Mouse (Mus musculus) C2C12 (cell line): ENCODE data around the gene Hnrnpa0. TPM values are rescaled to one million over a fixed set of nuclear protein-coding genes. Genes with fewer than 3 reads are reported as not detected.

Experiments used
- H3K27me3 ChIP-seq: one replicate; pipeline ENCODE4 v1.6.1; 2011; ENCODE audit not compliant: control insufficient read depth, insufficient read depth, insufficient read length
- H3K36me3 ChIP-seq: one replicate; pipeline ENCODE4 v1.6.1; 2011; ENCODE audit not compliant: control insufficient read depth, insufficient read depth
- H3K4me3 ChIP-seq: one replicate; pipeline ENCODE4 v1.5.1; 2011; ENCODE audit warnings: mild to moderate bottlenecking, control low read depth; ENCODE audit not compliant: poor library complexity, insufficient read depth, severe bottlenecking
- H3K79me2 ChIP-seq: one replicate; pipeline ENCODE4 v1.6.1; 2011; ENCODE audit not compliant: control insufficient read depth, insufficient read depth
- H3K79me3 ChIP-seq: one replicate; pipeline ENCODE4 v1.6.1; 2011; ENCODE audit warnings: low read depth, control low read depth
- H3ac ChIP-seq: one replicate; pipeline ENCODE3; 2011; ENCODE audit warnings: low read depth; ENCODE audit not compliant: control insufficient read depth, insufficient read length
- CEBPB ChIP-seq: IDR thresholded peaks from one replicate; pipeline ENCODE4 v1.6.1; 2011; ENCODE audit warnings: low read depth, mild to moderate bottlenecking, control low read depth, moderate library complexity
- CTCF ChIP-seq: IDR thresholded peaks from one replicate; pipeline ENCODE4 v1.5.1; 2011; ENCODE audit not compliant: control insufficient read depth, insufficient read depth, insufficient read length
- FOSL1 ChIP-seq: IDR thresholded peaks from one replicate; pipeline ENCODE4 v1.8.0; 2011; ENCODE audit warnings: mild to moderate bottlenecking, low read length; ENCODE audit not compliant: poor library complexity, insufficient read depth, severe bottlenecking
- MAX ChIP-seq: IDR thresholded peaks from one replicate; pipeline ENCODE4 v1.6.1; 2011; ENCODE audit warnings: mild to moderate bottlenecking, control low read depth
- MYOD1 ChIP-seq: IDR thresholded peaks from one replicate; pipeline ENCODE4 v1.6.1; 2011; ENCODE audit warnings: low read depth; ENCODE audit not compliant: control insufficient read depth, insufficient read length
- MYOG ChIP-seq: IDR thresholded peaks from one replicate; pipeline ENCODE4 v1.6.1; 2011; ENCODE audit not compliant: control insufficient read depth, insufficient read length; ENCODE audit errors: extremely low read depth
- USF1 ChIP-seq: IDR thresholded peaks from one replicate; pipeline ENCODE4 v1.6.1; 2011; ENCODE audit warnings: low read depth, mild to moderate bottlenecking, control low read depth, moderate library complexity
- polyA plus RNA-seq: library from polyadenylated mRNA; unstranded; fragments of >200 nt; fragmentation: generic; extraction: Trizol; gene quantifications from one replicate; pipeline ENCODE4 v1.2.1, GENCODE M21; 2012; ENCODE audit warnings: missing spikeins

The Hnrnpa0 gene
- polyA plus RNA-seq, 1 experiment: 173 TPM

DNA sequence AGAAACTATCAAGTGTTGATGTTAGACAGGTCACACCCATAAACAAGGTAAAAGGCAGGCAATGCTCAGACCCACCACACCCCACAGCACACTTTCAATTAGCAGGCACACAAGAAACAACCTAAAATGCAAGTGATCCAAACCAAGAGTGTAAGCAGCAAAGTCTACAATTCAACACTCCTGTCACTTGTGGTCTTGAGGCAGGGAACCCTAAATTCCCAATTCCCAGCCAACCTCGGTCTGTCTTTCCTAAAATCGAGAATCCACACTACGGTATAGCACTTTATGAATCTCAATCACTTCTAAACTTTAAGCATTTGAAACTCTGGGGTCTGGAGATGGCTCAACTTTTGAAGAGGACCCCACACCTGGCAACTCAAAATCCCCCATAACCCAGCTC is 4.1 kb downstream of the Hnrnpa0 start:
- Histone ChIP-seq H3K4me3 (no peak overlapping the region), H3K79me2 (peaks cover 30% of the 10 kb centered on the region), H3ac (no peak overlapping the region), H3K79me3 (peaks cover 21% of the 10 kb centered on the region), H3K27me3 (no peaks in the 10 kb centered on the region), H3K36me3 (peaks cover 15% of the 10 kb centered on the region)
- TF ChIP-seq MYOD1 (no peak), MAX (no peak), CEBPB (no peak), CTCF (no peak), MYOG (no peak), FOSL1 (no peak), USF1 (no peak)

DNA sequence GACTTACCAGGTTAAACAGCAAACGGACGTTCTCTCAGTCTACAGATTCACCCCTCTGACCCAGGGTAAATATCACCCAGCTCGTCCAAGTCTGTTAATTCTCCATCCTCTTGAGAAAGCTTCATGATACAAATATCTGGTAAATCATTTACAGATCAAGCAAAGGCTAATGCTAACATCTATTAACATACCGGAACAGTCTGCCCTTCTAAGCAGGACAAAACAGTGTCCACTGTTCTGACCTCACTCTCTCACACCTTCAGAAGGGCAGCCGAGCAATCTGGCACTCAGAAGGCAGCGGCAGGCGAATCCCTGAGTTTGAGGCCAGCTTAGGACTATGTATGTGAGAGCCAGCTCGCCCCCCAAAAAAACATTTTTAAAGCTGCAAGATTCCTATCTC is 5.0 kb downstream of the Hnrnpa0 start:
- TF ChIP-seq MYOG (no peak), FOSL1 (no peak), CTCF (no peak), CEBPB (no peak), USF1 (no peak)
- Histone ChIP-seq H3K36me3 (peaks cover 15% of the 10 kb centered on the region), H3ac (no peak overlapping the region), H3K79me2 (peaks cover 30% of the 10 kb centered on the region), H3K79me3 (peaks cover 21% of the 10 kb centered on the region), H3K4me3 (no peak overlapping the region), H3K27me3 (no peaks in the 10 kb centered on the region)

DNA sequence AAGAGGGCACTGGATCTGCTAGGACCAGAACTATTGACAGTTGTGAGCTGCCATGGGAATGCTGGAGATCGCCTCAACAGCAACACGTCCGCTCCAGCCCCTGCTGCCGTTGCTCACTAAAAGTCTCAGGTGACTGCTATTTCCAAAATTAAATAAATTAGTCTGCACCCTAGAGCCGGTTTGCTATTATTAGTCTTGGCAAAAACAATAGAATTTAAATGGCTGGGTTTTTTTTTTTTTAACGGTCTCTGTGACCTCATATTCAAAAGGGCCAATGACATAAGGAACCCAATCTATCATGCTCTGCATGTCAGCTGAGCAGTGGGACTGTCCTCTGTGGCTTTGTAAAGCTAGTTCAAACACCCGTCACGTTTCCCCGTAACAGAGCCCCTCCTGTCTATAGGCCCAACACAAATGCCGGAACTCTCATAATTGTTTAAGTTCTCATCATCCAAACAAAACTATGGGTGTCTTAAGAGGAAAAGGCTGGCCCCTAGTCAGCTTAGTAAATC is 5.5 kb downstream of the Hnrnpa0 start:
- H3K4me3 ChIP-seq: no peak overlapping the region
- peaks cover 15% of the 10 kb centered on the region for H3K36me3 ChIP-seq

DNA sequence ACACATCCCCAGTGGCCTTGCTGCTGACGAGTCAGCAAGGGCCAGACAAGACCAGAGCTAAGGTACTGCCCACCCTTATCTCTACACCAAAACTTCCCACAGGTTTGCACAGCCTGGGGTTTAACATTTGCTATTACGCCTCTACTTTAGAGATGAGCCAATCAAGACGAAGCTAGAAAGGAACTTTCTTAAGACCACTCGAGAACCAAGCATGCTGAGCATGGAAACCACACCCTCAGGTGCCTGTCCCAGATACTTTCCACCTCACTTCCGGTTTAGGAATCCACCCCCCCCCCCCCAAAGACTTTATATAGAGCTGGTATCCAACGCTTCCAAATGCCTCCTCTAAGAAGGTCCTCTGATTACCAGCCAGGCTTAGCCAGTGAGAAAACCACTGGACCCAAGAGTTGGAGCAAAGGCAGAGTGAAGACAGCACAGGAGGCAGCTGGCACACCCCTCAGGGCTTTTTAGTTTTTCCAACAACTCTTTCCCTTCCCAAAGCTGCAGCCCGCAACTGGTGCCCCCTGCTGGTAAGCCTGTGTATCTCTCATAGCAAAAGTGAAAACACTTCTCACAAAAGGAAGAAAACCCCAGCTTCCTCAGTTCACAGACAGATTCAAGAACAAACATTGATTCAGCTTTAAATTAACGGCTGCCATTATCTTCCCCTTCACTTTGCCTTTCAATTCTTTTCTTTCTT is 10.9 kb downstream of the Hnrnpa0 start:
- no peaks in the 10 kb centered on the region for H3K36me3 ChIP-seq
- TF ChIP-seq CEBPB: no peak
- no peak for TF ChIP-seq CTCF
- TF ChIP-seq MYOG: no peak
- no peak for TF ChIP-seq USF1
- TF ChIP-seq MAX: no peak
- TF ChIP-seq FOSL1: no peak
- TF ChIP-seq MYOD1: no peak
- no peaks in the 10 kb centered on the region for H3K27me3 ChIP-seq
- H3K79me2 ChIP-seq: no peaks in the 10 kb centered on the region
- H3ac ChIP-seq: no peak overlapping the region
- no peaks in the 10 kb centered on the region for H3K79me3 ChIP-seq
- no peak overlapping the region for H3K4me3 ChIP-seq

More for the DNA sequence above, 5.5 kb downstream of the Hnrnpa0 start:
- Histone ChIP-seq H3K27me3 (no peaks in the 10 kb centered on the region), H3K79me3 (peaks cover 21% of the 10 kb centered on the region), H3ac (no peak overlapping the region), H3K79me2 (peaks cover 25% of the 10 kb centered on the region)
- TF ChIP-seq CEBPB (no peak), FOSL1 (no peak), CTCF (no peak), MYOG (no peak), MAX (no peak), USF1 (no peak), MYOD1 (no peak)

DNA sequence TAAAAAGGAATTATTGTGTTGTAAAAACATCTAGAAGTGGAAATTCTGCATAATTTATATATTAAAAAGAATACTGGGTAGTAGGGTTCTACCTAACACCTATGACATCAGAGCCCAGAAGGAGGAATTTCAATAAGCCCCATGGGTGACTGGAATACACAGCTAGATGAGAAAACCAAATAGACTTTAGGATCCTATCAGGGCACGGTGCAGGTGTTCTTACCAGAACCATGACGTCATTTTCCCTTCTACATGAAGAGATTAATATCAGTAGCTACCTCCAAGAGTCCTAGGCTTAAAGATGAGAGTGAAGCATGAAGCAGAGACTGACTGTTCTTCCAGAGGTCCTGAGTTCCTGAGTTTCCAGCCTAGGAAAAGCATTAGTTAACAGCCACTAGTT is 11.6 kb downstream of the Hnrnpa0 start:
- Histone ChIP-seq H3K36me3 (no peaks in the 10 kb centered on the region), H3K27me3 (no peaks in the 10 kb centered on the region), H3K4me3 (no peak overlapping the region), H3K79me2 (no peaks in the 10 kb centered on the region), H3ac (no peak overlapping the region), H3K79me3 (no peaks in the 10 kb centered on the region)
- TF ChIP-seq MYOD1: no peak
- TF ChIP-seq FOSL1: no peak
- TF ChIP-seq CEBPB: no peak
- no peak for TF ChIP-seq USF1
- TF ChIP-seq CTCF: no peak
- no peak for TF ChIP-seq MYOG
- no peak for TF ChIP-seq MAX

DNA sequence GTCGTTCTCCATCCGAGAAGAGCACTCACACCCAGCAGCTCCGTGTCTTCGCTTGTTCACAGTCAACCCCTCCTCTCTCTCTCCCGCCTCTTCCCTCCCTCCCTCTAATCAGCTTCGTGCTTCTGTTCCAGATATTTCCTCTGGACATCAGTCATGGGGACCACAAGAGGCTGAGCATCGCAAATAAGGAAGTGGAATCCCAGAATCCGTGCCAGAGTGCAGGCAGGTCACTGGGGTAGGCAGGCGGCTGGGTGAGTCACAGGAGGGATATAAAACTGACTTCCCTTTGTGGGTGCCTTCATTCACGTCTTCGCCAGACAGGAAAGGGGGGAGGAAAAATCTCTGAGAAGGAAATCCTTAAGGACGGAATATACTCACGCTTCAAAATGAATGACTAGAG is 13.1 kb downstream of the Hnrnpa0 start:
- no peaks in the 10 kb centered on the region for H3K79me3 ChIP-seq
- H3K36me3 ChIP-seq: no peaks in the 10 kb centered on the region
- no peaks in the 10 kb centered on the region for H3K27me3 ChIP-seq
- H3ac ChIP-seq: no peak overlapping the region
- no peak for TF ChIP-seq MAX
- TF ChIP-seq USF1: no peak
- no peak for TF ChIP-seq MYOG
- no peak for TF ChIP-seq CTCF
- TF ChIP-seq CEBPB: no peak
- no peak for TF ChIP-seq MYOD1
- no peak for TF ChIP-seq FOSL1
- no peak overlapping the region for H3K4me3 ChIP-seq
- no peaks in the 10 kb centered on the region for H3K79me2 ChIP-seq
